Mouse (Mus musculus) heart, postnatal 0 days (tissue): ENCODE data around the gene Pde11a.

Experiments
- CTCF ChIP-seq: IDR thresholded peaks from 2 replicates; pipeline ENCODE4 v1.5.1; 2016; ENCODE audit warnings: antibody characterized with exemption, control low read depth, low read depth
- EP300 ChIP-seq: IDR thresholded peaks from 2 replicates; pipeline ENCODE4 v1.6.1; 2016; ENCODE audit warnings: antibody characterized with exemption, low read depth

GRCm38 (mm10) chr2:76076838-76077237 lies 261.7 kb downstream of the Pde11a start:
- TF ChIP-seq CTCF (no peak), EP300 (no peak)
